Mouse (Mus musculus) stomach, postnatal 0 days (tissue): ENCODE data around the gene Id2.

Experiments used
- CTCF ChIP-seq: IDR thresholded peaks from 2 replicates; pipeline ENCODE4 v1.5.1; 2016; ENCODE audit warnings: antibody characterized with exemption, low read depth, mild to moderate bottlenecking, moderate library complexity
- EP300 ChIP-seq: optimal IDR thresholded peaks from 2 replicates; pipeline ENCODE3; 2016; ENCODE audit warnings: antibody characterized with exemption

DNA sequence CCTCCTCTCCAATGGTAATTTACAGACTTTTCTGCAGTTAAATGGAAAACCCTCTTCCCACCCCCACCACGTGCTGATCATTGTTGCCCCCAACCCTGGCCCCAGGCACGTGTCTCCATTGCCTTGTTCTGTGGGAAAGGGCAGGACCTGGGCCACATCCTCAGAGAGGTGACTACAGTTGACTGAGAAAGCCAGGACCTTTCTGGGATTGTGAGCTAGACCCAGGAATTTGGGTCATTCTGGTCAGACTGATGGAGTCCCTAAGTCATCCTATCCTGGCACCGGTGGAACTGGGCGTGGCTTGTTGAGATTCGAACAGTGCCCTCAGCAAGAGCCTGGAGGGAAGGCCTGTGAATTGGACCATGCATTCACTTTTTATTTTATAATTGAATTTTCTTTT lies 4.4 kb upstream of the Id2 start:
- TF ChIP-seq CTCF (no peak), EP300 (no peak)
